Mouse (Mus musculus): ENCODE measurements at regions not wholly inside any gene's neighbourhood (a gene's known extent, or its start where the extent isn't known, plus 50 kb on each side); places are given as distances from the start of the nearest gene placed in this dataset.
"Not testable (repeated sequence)": the region's sequence is repeated elsewhere in the genome, so short reads cannot be mapped to it uniquely, and the experiment has no call there.

DNA sequence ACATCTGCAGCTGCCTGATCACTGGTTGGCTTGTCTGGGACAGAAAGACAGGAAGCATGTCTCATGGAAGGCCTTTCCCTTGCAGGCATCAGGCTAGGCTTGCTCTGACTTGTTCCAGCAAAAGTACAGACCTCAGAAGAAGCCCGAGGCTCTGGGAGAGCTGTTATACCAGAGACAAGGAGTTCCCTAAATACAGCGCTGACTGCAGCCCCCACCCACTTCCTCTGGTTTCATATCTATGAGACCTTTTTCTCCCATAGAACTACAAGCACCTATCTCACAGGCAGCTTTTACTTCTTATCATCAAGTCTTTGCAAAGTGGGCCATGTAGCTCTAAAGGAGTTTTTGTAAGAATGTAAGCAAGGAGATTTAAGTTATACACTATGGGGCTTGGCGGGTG lies 312.2 kb upstream of the Vmn1r3 start:
- DNase-seq, result not testable (repeated sequence)

DNA sequence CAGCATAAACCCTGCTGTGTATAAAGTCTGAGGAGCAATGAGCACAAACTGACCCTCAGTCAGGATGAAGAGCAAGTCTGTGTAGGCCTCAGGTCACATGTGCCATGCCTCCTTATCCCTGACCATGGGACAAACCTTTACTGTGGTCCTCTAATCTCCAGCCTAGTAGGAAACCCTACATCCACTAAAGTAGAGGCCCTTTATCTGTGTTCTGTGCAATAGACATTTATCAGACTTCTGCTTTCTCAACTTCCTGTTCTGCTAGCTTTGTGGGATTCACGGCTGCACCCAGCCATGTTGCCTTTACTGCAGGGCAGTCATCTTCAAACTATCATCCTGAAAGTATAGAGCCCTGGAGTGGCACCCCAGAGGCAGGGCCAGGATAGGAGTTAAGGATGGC lies 310.8 kb upstream of the Vmn1r3 start:
- not testable (repeated sequence) for DNase-seq

DNA sequence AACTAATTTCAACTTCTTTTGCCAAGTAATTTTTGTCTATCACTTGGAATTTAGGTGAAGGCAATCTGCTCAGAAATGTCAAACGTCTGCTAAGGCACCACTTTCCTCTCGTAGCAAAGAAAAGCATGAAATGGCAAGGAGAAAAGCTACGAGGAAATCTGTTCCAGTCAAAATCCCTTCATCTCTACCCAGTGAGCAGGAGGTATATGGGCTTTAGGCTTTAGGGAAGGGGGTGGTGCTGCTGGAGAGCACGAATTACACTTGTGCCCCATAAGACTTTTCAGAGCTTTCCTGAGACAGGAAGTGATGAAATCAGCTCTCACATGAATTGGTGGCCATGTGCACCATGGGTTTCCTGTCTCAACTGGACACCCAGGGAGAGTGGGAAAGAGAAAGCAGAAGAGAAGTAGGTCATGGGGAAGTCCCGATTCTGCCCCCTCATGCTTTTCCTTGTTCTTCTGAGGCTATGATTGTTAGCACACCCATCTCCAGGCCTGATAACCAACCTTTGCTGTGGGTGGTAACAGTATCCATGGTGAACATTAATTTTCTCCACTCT lies 309.0 kb upstream of the Vmn1r3 start:
- not testable (repeated sequence) for DNase-seq

DNA sequence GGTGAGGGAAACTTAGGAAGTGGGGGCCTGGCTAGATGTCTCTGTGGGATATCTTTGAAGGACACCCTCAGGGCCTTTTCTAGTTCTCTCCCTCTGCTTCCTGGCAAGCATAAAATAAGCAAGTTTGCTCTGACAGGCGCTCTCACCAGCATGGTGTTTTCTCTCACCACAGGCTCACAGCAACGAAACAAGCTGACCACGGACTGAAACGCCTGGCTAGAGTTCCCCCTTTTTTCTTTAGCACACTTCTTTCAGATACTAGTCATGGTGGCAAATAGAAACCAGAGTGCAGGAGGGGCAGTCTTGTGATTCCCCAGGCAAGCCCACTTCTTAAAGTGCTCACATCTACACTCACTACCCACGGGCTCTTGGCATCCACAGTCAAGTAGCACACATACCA lies 305.7 kb upstream of the Vmn1r3 start:
- DNase-seq, result not testable (repeated sequence)

DNA sequence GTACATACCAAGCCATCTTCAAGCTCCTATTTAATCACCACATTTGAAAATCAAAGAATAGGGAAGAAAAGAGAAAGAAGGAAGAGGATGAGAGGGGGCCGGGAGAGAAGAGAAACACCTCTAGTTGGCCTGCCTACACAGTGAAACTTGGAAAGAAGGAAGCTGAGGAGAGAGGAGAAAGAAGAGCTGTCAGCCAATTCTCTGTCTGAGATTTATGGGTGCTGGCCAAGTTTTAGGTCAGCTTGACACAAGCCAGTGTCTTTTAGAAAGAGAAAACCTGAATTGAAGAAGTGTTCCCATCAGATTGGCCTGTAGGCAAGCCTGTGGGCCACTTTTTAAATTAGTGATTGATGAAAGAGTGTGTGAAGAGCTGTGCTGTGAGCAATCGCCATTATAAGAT lies 296.9 kb upstream of the Vmn1r3 start:
- no peak for DNase-seq

DNA sequence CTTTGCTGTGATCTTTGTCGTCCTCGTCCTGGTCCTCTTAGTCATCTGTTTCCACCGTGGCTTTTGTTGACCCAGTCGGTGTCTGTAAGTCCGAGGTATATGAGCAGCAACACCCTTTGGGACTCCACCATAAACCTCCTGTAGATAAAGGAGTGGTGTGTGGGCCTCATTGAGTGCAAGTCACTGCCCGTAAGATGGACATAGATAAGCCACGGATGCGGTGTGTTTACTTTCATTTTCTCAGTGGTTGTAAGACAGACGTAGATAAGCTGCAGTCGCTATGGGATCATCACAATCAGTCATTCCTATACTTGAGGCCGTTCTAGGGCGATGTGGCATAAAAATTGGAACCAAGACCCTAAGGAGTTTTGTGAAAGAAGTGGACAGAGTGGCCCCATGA lies 271.6 kb upstream of the Vmn1r3 start:
- DNase-seq, result no peak

DNA sequence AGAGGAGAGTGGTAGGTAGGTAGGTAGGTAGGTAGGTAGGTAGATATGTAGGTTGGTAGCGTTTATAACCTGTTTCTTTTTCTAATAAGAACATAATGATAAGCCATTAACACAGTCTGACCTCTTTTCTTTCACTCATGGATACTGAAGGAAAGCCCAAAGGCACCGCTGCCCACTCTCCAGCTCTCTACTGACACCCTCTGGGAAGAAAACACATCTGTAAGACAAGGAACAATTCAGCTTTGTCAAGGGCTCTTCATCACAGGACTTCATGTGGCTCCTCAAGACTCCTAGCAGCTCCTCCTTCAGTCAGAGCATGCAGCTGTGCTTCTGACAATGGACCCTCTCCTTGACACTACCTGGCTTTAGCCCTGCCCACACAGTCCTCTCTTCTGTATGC lies 252.2 kb upstream of the Vmn1r3 start:
- DNase-seq, result peak; percentile 3

DNA sequence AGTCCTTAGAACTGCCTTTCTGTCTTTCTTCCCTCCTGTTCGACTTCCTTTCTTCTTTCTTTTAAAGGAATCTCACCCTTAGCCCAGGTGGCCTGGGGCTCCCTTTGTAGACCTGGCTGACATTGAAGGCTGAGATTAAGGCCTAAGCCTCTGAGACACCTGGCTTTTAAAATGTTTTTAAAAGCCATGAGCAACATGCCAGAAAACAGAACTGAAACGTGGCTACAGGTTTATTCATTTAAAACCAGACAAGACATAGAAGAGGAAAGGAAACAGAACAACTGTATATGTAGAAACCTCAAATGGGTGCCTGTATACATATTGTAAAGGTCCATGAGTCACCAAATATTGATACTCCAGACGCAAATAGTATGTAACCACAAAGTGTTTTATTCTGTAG lies 242.8 kb upstream of the Vmn1r3 start:
- no peak for DNase-seq

DNA sequence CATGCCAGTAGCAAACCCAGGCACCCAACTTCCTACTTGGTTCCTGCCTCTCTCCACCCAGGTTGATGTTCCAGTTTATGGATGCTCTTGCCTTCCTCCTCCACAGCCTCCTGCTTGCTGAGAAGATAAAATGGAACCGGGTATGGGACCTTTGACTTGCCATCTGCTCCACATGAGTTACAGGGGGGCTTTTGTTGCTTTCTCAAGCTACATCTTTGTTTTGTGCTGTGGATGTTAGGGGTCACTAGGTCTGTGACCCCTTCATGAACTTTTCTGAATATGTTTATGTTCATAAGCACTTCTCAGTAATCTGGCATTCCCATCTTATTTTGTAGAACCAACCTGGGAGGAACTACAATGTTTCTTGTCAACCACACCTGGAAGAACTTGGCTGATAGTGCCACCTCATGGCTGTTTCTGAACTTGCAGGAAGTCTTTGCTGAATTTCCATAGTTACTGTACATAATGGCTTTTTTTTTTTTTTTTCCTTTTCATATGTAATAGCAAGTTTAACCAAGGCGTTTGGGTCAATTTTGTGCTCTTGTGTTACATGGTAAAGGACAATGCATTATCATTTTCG lies 234.9 kb upstream of the Vmn1r3 start:
- peak; percentile 34 for DNase-seq

DNA sequence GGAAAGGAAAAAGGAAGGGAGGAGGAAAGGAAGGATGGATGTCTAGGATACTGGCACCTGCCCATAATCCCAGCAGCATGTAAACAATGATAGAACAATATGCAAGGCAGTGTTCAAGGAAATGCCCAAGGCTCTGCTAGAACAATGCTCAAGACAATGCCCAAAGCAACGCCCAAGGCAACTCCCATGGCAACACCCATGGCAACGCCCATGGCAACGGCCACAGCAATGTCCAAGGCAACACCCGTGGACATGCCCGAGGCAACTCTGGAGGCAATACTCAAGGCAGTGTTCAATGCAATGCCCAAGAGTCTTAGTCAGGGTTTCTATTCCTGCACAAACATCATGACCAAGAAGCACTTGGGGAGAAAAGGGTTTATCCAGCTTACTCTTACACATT lies 231.5 kb upstream of the Vmn1r3 start:
- DNase-seq, result no peak

DNA sequence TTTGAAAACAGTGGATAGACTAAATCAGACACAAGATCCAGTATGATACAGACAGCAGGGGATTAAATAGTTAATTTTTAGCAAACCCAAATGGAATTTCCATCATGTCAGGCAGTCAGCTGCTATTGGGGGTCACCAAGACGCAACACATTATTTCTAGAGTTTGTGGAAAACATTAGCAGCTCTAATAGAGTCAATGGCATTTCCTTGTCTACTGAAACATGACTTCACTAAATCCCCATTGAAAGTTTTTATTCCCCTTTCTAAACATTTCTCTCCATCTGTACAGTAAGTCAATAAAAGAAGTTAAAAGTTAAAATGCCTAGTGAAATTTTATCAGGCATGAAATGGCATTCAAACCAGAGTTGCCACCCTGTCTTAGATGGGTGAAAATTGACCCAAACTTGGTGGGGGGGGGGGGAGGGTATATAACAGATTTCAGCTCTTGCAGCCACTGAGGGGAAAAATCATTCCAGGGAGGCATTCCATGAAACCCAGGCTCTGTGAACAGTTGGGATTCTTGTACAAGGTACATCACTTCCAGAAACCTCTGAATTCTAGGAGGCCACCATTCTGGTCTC lies 229.4 kb upstream of the Vmn1r3 start:
- not testable (repeated sequence) for DNase-seq

DNA sequence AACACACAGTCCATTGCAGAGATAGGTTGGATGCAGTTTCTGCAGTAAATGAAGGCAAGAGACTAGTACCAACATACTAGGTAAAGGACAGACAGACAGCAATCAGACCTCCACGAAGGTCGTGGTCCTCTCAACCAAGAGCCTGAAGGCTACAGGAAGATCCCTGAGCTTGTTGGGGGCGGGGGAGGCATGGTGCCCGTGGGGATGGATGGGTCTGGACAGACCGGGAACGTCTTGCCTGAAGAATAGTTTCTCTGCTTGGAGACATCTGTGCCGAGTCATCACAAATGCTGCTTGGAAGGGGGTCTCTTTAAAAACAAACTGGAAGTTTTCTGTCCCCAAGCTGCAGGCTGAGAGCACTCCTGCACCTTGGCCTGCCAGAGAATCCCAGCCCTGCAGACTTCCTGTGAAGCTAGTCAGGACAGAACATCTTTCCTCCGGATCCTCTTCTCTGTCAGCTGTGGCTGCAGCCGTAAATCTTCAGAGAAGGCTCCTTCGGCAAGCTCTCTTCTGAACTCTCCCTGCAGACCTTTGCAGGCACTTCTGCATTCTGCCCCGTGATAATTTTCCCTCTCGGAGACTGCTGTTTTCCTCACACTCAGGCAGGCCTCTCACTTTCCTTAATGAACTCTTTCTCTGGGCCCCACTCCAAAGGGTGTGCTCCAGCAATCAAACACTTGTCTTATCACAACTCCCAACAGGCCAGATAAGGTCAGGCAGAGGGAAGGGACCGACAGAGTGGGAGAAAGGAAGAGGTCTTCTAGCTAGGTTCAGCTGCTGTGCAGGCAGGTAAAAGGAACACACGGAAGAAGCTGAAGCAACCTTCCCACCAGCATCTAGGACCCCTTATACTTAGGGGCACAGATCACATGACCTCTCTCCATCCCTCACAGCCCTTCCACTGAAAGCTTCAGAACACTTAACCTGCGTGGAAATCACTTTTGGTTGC lies 228.6 kb upstream of the Vmn1r3 start:
- DNase-seq, result no peak

DNA sequence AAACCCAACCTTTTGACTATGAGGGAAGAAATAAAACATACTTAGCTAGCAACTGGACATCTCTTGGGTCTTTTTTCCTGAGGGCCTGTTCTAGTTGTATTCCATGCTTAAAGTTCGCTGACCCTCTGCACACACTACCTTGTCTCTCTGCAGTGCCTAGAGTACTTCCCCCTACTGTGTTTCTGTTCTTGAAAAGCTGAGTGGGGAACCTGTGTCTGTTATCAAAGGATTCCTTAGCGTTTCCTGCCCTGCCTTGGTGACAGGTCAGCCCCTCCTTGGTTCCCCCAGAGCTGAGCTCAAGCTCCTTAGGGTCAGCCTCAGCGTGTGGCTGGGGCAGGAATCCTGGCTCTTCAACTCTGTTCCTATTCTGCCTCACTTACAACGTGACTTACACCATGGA lies 227.2 kb upstream of the Vmn1r3 start:
- DNase-seq, result not testable (repeated sequence)

DNA sequence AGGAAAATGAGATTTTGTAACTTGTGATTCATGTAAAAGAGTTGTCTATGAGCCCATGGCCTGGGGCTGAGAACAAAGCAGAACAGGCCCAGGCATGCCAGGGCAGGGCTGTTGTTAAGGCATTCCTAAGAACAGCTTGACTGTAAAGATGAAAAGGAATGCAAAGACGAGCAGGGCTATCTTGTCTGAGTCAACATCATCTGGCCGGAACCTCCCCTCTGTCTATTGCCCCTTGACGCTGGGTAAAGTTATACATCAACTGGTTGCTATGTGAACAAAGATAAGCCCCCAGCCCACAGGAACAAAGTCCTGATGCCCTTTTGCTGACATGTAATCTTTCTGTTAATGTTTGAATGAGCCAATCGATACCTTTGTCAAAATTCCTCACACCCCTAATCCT lies 217.7 kb upstream of the Vmn1r3 start:
- not testable (repeated sequence) for DNase-seq

DNA sequence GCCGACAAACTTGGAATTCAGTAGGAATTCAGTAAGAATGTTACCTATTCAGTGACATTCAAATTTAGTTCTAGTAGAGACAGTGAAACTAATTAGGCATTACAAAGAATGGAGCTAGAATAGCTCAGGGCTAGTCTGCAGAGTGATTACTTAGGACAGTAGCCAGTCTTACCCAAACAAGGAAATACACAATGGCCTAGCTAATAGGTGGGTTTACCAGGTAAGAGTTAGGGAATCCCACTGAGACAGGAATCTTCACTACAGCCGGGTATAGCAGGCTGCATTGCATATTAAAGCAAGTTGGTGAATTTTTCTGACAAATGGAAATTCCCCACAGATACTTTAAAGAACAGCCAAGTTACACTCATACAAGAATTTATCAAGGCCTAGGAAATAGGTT lies 216.6 kb upstream of the Vmn1r3 start:
- not testable (repeated sequence) for DNase-seq

DNA sequence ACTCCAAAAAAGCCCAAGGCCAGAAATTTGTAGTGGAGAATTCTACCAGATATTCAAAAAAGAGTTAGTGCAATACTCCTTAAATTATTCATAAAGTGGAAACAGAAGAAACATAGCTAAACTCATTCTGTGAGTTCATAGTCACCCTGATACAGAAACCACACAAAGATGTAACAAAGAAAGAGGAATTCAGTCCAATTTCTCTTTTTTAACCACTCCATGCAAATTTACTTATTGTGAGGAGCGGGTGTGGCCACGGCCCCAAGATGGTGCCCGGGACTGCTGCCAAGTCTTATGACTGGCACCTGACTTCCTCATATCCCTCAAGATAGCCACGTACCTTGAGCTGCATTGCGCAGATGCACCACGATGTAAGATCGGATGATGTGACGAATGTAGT lies 206.4 kb upstream of the Vmn1r3 start:
- DNase-seq, result not testable (repeated sequence)

DNA sequence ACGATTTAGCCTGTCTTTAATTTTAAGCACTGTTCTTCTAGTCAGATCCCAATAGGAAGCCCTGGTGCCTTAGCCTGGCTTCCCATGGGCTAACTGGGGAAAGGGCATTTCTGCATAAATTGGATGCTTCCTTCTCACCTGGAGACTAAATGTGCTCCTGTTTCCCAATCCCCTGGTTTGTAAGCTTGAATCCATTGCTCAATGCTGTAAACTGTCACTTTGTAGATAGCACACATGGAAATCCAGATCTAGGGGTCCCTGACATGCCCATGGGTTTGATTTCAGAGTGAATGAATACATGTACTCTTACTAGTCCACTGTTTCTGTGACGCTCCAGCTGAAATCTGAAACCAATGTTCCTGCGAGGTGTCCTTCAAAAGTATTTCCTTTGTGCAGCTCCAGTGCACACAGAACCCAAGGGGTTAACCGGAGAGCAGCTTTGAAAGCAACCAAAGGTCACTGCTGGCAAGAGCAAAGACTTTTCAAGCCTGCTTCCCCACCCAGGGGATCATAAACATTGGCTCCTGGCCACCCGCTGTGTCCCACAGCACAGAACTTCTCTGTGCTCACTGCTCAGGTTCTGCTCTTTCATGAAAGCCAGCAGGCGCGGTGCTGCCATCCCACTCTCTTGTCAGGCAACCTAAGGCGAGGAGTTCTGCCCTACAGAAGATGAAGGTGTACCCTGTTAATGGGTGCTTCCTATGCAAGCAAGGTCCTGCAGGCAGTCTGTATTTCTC lies 188.0 kb upstream of the Vmn1r3 start:
- peak; percentile 6 for DNase-seq

DNA sequence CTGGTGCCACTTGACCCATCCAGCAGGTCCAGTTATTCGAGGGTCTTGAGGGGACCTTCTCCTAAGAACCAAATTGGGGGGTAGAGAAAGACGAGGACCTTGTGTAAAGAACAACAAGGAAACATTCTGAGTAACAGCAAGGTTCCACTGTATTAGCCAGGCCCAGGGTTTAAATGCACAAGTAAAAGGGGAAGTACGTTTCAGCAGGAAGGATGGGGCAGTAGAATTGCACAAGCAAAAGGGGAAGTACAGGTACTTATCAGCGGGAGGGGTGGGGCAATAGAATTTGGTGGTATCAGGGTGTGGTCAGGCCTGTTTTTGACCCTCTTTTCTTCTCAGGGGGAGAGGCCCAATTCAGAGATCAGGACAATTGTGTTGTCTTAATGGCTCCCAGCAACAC lies 182.9 kb upstream of the Vmn1r3 start:
- not testable (repeated sequence) for DNase-seq

DNA sequence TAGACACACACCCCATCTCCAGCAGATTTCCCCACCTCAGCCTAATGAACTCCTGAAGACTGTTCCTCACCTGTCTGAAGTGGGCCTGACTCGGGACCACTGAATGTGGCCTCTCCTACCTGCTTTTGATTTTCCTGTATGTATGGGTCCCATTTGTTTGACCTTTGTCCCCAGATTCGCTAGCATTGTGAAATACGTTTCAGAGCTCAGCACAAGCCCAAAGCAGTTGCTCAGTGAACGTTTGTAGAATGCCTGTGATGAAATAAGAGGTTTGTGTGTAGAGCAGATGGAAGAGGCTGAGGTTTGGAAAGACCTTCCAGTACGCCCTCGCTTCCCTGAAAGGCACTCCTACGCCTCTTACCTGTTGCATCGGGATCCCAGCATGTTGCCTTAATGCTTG lies 158.3 kb upstream of the Vmn1r3 start:
- DNase-seq, result not testable (repeated sequence)

DNA sequence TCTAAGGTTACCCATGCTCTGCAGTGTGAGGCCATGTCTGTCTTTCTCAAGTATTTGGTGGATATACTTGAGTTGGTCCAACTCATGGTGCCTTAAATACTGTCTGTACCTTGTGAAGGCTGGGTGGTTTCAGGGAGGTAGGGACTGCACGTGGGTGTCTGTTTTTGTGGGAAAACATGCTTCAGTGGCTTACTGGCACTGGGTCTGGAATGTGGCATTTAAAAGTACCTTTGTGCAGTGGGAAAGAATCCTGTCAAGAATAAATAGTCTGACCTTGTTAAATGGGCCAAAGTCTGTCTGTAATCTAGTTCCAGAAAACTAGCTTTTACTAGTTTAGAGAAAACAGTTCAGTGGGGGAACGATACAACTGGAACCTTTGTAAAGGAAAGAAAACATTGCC lies 157.5 kb upstream of the Vmn1r3 start:
- DNase-seq, result peak; percentile 5

DNA sequence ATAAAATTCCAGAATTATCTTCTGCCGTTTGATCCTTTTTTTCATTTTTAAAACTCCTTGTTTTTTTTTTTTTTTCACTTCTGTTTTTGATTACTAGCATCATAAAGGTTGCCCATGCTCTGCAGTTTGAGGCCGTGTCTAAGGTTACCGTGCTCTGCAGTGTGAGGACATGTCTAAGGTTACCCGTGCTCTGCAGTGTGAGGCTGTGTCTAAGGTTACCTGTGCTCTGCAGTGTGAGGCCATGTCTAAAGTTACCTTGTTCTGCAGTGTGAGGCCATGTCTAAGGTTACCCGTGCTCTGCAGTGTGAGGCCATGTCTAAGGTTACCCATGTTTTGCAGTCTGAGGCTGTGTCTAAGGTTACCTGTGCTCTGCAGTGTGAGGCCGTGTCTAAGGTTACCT lies 157.0 kb upstream of the Vmn1r3 start:
- DNase-seq, result not testable (repeated sequence)
